Mouse (Mus musculus) embryonic facial prominence, embryonic 15.5 days (tissue): Measurements from ENCODE around the gene Atf6b. TPM values are rescaled to one million over a fixed set of nuclear protein-coding genes. Genes with fewer than 3 reads are reported as not detected.

Source experiments
- ATAC-seq: fragments of 200-750 bp; cut with Nextera tagmentation; 2 replicates; pipeline ENCODE4 v1.8.0; 2017; ENCODE audit warnings: low read depth, moderate TSS enrichment; ENCODE audit not compliant: insufficient number of reproducible peaks, low FRiP score, low TSS enrichment
- H3K27ac ChIP-seq: fragments of 300-500 bp; sonication (generic); replicated peaks from 2 replicates; pipeline ENCODE4 v1.5.1; 2015; ENCODE audit warnings: mild to moderate bottlenecking, inconsistent platforms
- H3K27me3 ChIP-seq: fragments of 300-500 bp; sonication (generic); 2 replicates; pipeline ENCODE4 v1.6.1; 2015; ENCODE audit warnings: inconsistent platforms
- H3K36me3 ChIP-seq: fragments of 300-500 bp; sonication (generic); 2 replicates; pipeline ENCODE4 v1.6.1; 2015; ENCODE audit warnings: mild to moderate bottlenecking, inconsistent platforms
- H3K4me1 ChIP-seq: fragments of 300-500 bp; sonication (generic); 2 replicates; pipeline ENCODE4 v1.6.1; 2015; ENCODE audit warnings: inconsistent platforms
- H3K4me2 ChIP-seq: fragments of 300-500 bp; sonication (generic); replicated peaks from 2 replicates; pipeline ENCODE4 v1.6.1; 2015; ENCODE audit warnings: mild to moderate bottlenecking, inconsistent platforms
- H3K4me3 ChIP-seq: fragments of 300-500 bp; sonication (generic); replicated peaks from 2 replicates; pipeline ENCODE4 v1.5.1; 2015; ENCODE audit warnings: mild to moderate bottlenecking, inconsistent platforms
- H3K9ac ChIP-seq: fragments of 300-500 bp; sonication (generic); 2 replicates; pipeline ENCODE4 v1.6.1; 2015; ENCODE audit warnings: inconsistent platforms
- H3K9me3 ChIP-seq: fragments of 300-500 bp; sonication (generic); replicated peaks from 2 replicates; pipeline ENCODE4 v1.6.1; 2016; ENCODE audit warnings: inconsistent platforms
- WGBS: fragments of 180-500 bp; shearing (Covaris S2); methylation state at CpG from one replicate; pipeline ENCODE4 v1.1.7; 2015; 5-methylcytosine and 5-hydroxymethylcytosine counted together
- polyA plus RNA-seq: library from polyadenylated mRNA; unstranded; fragments of >200 nt; fragmentation: Nextera tagmentation; extraction: Ambion mirVana; gene quantifications from 2 replicates; pipeline ENCODE4 v1.2.1, GENCODE M21; 2015

The Atf6b gene
- polyA plus RNA-seq, 1 experiment from 2014 or later = 94.7 TPM

DNA sequence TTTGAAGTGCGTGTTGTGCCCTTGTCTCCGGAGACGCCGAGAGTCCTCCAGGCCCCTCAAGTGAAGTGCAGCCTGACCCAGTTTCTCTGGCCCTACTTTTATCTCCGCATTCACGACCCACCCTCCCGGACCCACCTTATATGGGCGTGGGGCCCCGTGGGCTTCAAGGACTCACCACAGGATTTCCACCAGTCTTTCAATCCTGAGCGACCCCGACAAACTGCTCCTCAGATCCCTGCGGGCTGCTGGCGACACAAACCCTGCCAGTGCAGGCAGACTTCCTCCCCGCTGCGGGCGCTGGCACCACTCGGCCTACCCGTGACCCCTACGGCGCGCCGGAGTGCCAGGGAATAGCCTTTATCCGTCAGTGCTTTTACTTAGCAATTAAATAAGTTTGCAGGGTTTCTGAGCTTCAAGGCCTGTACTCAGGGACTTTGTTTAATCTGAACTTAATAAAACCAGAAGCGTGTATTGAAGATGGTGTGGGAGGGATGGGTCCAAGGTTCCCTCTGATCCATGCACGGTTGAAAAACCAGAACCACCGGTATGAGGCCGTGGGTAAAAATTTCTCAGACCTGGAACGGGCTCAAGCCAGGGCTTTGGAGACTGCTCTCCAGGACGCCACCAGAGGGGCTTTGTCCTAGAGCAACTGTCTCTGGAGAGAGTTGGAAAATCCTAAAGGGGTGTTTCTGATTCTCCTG lies 18.9 kb upstream of the Atf6b start, which contains the start of gene Ppt2:
Gene Ppt2 (minus strand): TSS at position 568 of the 701 bp plus-strand sequence.
- no peak for ATAC-seq
- Histone ChIP-seq H3K27ac (peak within 1 kb of the TSS; percentile 97), H3K4me1 (peaks cover 63% of the 10 kb centered on the region), H3K27me3 (peaks cover 22% of the 10 kb centered on the region), H3K36me3 (peaks cover 14% of the 10 kb centered on the region), H3K4me3 (peak within 1 kb of the TSS; percentile 78), H3K9me3 (no peaks in the 10 kb centered on the region), H3K9ac (peak within 1 kb of the TSS; percentile 73), H3K4me2 (peak within 1 kb of the TSS; percentile 86)
- 2% methylated on average over 29 of the region's 29 CpGs for WGBS

GRCm38 (mm10) chr17:34628644-34628967 lies 18.3 kb upstream of the Atf6b start:
- H3K9ac ChIP-seq = peak overlapping the region; percentile 73; the same call in 1 of the 2 replicates

GRCm38 (mm10) chr17:34629221-34629751 lies 17.7 kb upstream of the Atf6b start, which contains the start of gene Prrt1:
Prrt1 (plus strand) TSS chr17:34629533.
- peak within 1 kb of the TSS; percentile 73; the same call in 1 of the 2 replicates for H3K9ac ChIP-seq
- H3K27me3 ChIP-seq = peaks cover 22% of the 10 kb centered on the region
- no peaks in the 10 kb centered on the region for H3K9me3 ChIP-seq
- peaks cover 63% of the 10 kb centered on the region for H3K4me1 ChIP-seq
- peaks cover 6% of the 10 kb centered on the region; the same call in 1 of the 2 replicates for H3K36me3 ChIP-seq
- H3K27ac ChIP-seq = peak within 1 kb of the TSS; percentile 97
- WGBS = 5% methylated on average over 16 of the region's 16 CpGs
- H3K4me2 ChIP-seq = peak within 1 kb of the TSS; percentile 86
- peak within 1 kb of the TSS; percentile 78 for H3K4me3 ChIP-seq
- no peak for ATAC-seq

More at GRCm38 (mm10) chr17:34628644-34628967, 18.3 kb upstream of the Atf6b start:
- H3K36me3 ChIP-seq = peaks cover 9% of the 10 kb centered on the region; the same call in 1 of the 2 replicates
- H3K4me3 ChIP-seq = peak overlapping the region; percentile 78
- H3K27me3 ChIP-seq = peaks cover 22% of the 10 kb centered on the region
- no peak for ATAC-seq
- H3K9me3 ChIP-seq = no peaks in the 10 kb centered on the region
- H3K4me1 ChIP-seq = peaks cover 63% of the 10 kb centered on the region
- H3K27ac ChIP-seq = peak overlapping the region; percentile 97
- WGBS = 21% methylated on average over 5 of the region's 5 CpGs
- H3K4me2 ChIP-seq = peak overlapping the region; percentile 86

GRCm38 (mm10) chr17:34629796-34630603 lies 16.9 kb upstream of the Atf6b start:
- Histone ChIP-seq H3K9ac (no peak overlapping the region), H3K4me2 (peak overlapping the region; percentile 86), H3K4me3 (peak overlapping the region; percentile 78), H3K36me3 (peaks cover 6% of the 10 kb centered on the region; the same call in 1 of the 2 replicates), H3K4me1 (peaks cover 63% of the 10 kb centered on the region), H3K27ac (no peak overlapping the region), H3K27me3 (peaks cover 22% of the 10 kb centered on the region), H3K9me3 (no peaks in the 10 kb centered on the region)
- 18% methylated on average over 12 of the region's 12 CpGs for WGBS
- ATAC-seq = no peak

DNA sequence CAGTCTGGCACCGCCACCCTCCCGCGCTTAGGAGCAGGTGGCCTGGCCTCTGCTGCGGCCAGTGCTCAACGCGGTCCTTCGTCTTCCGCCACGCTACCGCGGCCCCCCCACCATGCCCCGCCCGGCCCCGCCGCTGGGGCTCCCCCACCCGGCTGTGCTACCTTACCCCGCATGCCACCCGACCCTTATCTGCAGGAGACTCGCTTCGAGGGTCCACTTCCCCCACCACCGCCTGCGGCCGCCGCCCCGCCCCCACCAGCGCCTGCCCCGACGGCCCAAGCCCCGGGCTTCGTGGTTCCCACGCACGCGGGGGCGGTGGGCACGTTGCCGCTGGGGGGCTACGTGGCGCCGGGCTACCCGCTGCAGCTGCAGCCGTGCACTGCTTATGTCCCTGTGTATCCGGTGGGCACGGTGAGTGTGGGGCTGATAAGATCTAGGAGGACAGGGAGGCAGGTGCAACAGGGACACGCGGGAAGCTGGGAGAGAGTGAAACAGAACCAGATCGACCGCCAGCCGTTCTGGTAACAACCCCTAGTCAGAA lies 16.1 kb upstream of the Atf6b start:
- Histone ChIP-seq H3K9me3 (no peaks in the 10 kb centered on the region), H3K4me1 (peaks cover 63% of the 10 kb centered on the region), H3K4me2 (peak overlapping the region; percentile 86), H3K9ac (no peak overlapping the region), H3K36me3 (no peaks in the 10 kb centered on the region), H3K4me3 (peak overlapping the region; percentile 78), H3K27me3 (peaks cover 22% of the 10 kb centered on the region), H3K27ac (no peak overlapping the region)
- 3% methylated on average over 48 of the region's 48 CpGs for WGBS
- ATAC-seq = no peak

- Histone ChIP-seq H3K4me1 (peaks cover 55% of the 10 kb centered on the region), H3K27me3 (peaks cover 22% of the 10 kb centered on the region), H3K4me2 (peak overlapping the region; percentile 86), H3K9me3 (no peaks in the 10 kb centered on the region), H3K9ac (peak overlapping the region; percentile 12; the same call in 1 of the 2 replicates), H3K36me3 (no peaks in the 10 kb centered on the region), H3K27ac (no peak overlapping the region), H3K4me3 (peak overlapping the region; percentile 41)
- ATAC-seq = no peak
- 17% methylated on average over 12 of the region's 12 CpGs for WGBS
Observed at GRCm38 (mm10) chr17:34631647-34632046, 15.3 kb upstream of the Atf6b start.

GRCm38 (mm10) chr17:34632261-34632691 lies 14.7 kb upstream of the Atf6b start:
- ATAC-seq = peak; percentile 74
- 2% methylated on average over 26 of the region's 26 CpGs for WGBS
- Histone ChIP-seq H3K4me3 (peak overlapping the region; percentile 41), H3K9me3 (no peaks in the 10 kb centered on the region), H3K4me1 (peaks cover 53% of the 10 kb centered on the region), H3K36me3 (no peaks in the 10 kb centered on the region), H3K4me2 (peak overlapping the region; percentile 86), H3K27me3 (peaks cover 22% of the 10 kb centered on the region), H3K27ac (peak overlapping the region; percentile 58), H3K9ac (0 out of 2 replicates have a peak overlapping the region, but pooled peaks have one; percentile 12)

- 70% methylated on average over 2 of the region's 2 CpGs for WGBS
- no peaks in the 10 kb centered on the region for H3K36me3 ChIP-seq
- no peaks in the 10 kb centered on the region for H3K9me3 ChIP-seq
- H3K27me3 ChIP-seq = peaks cover 11% of the 10 kb centered on the region
- ATAC-seq = no peak
- no peak overlapping the region for H3K4me2 ChIP-seq
- no peak overlapping the region for H3K27ac ChIP-seq
- H3K9ac ChIP-seq = no peak overlapping the region
- H3K4me1 ChIP-seq = peaks cover 26% of the 10 kb centered on the region
- no peak overlapping the region for H3K4me3 ChIP-seq
Observed at GRCm38 (mm10) chr17:34635671-34636070, 11.3 kb upstream of the Atf6b start.

DNA sequence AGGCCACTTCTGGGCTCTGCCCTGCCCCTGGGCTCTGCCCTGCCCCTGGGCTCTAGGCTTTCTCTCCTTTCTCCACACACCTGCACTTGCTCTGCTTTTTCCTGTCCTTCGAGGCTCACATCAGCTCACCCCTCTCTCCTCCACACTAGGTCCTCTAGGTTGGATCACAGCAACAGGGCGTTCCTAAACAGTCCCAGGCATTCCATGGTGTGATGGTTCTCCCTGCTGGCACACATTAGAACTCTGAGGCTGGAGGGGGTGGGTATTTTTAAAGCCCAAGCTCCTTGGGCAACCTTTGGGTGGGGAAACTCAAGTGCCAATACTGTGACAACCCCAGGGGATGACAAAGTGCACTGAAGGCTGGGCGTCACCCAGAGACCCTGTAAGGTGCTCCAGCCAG lies 9.5 kb upstream of the Atf6b start:
- Histone ChIP-seq H3K27me3 (no peaks in the 10 kb centered on the region), H3K4me2 (no peak overlapping the region), H3K27ac (no peak overlapping the region), H3K4me1 (peaks cover 21% of the 10 kb centered on the region), H3K4me3 (no peak overlapping the region), H3K9ac (no peak overlapping the region), H3K9me3 (no peaks in the 10 kb centered on the region), H3K36me3 (no peaks in the 10 kb centered on the region)
- WGBS = 55% methylated on average over 3 of the region's 3 CpGs
- ATAC-seq = no peak

DNA sequence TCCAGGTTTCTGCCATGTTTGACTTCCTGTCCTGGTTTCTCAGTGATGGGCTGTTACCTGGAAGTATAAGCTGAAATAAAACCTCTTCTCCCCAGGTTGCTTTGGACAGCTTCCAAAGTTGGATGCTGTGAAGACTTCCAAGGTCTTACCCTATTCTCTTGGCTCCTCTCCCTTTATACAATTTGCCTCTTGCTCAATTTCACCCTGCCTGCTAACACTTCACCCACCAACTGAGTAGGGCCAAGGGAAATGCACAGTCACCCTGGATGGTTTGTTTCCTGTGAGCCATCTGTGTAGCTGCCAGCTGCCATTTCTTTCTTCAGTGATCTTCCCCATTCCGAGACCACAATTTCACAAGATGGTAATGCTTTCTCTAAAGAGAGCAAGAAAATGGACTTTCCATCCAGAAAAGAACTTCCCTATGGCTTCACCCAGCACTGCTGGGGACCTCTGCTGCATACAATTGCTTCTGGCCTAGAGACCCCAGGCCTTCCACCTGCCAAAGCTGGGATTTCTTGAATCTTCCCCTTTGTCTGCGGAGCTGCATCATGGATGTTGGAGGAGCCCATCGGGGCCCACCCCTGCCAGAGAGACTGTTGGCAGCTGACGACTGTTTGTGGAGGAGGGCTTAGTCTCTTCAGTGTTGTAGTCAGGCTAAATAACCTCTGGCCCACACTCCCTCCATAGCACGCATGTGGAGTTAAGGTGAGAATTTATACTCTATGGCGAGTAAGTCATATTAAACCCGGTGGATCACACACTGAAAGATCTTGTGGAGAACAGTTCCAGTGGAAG lies 7.3 kb upstream of the Atf6b start:
- no peak overlapping the region for H3K9ac ChIP-seq
- no peak for ATAC-seq
- H3K4me2 ChIP-seq = no peak overlapping the region
- no peak overlapping the region for H3K4me3 ChIP-seq
- no peaks in the 10 kb centered on the region for H3K36me3 ChIP-seq
- peaks cover 20% of the 10 kb centered on the region for H3K4me1 ChIP-seq
- no peaks in the 10 kb centered on the region for H3K27me3 ChIP-seq
- H3K27ac ChIP-seq = no peak overlapping the region
- WGBS = 83% methylated on average over 7 of the region's 7 CpGs
- no peaks in the 10 kb centered on the region for H3K9me3 ChIP-seq
